Mouse (Mus musculus): Measurements from ENCODE around the gene H2-M11. TPM values are rescaled to one million over a fixed set of nuclear protein-coding genes. Genes with fewer than 3 reads are reported as not detected.

H2-M11 gene
- polyA plus RNA-seq (2014; fragmentation: Nextera tagmentation; extraction: Ambion mirVana): not detected in 2 replicates

- ATAC-seq (ENCODE audit: insufficient number of reproducible peaks, insufficient read depth, low FRiP score, low read depth): no peak
- no peaks in the 10 kb centered on the region for H3K9me3 ChIP-seq (ENCODE audit: control insufficient read depth, low read depth, low read length)
- no peaks in the 10 kb centered on the region for H3K36me3 ChIP-seq (ENCODE audit: control insufficient read depth, insufficient read depth, low read length)
- no peak within 1 kb of the TSS for H3K4me2 ChIP-seq (replicated peaks; ENCODE audit: low read depth, low read length)
- H3K9ac ChIP-seq (replicated peaks; ENCODE audit: low read depth, low read length): no peak within 1 kb of the TSS
- H3K27me3 ChIP-seq (ENCODE audit: control insufficient read depth, insufficient read depth, low read length): no peaks in the 10 kb centered on the region
- H3K4me3 ChIP-seq (ENCODE audit: low read depth, low read length): no peak within 1 kb of the TSS
- no peaks in the 10 kb centered on the region for H3K4me1 ChIP-seq (ENCODE audit: control insufficient read depth, insufficient read depth, low read length)
- H3K27ac ChIP-seq (ENCODE audit: low read length): no peak within 1 kb of the TSS
- 53% methylated on average over 3 of the region's 3 CpGs for WGBS
Observed at GRCm38 (mm10) chr17:36546775-36547174, at the start of gene H2-M11. H2-M11 (plus strand) TSS chr17:36547075.

DNA sequence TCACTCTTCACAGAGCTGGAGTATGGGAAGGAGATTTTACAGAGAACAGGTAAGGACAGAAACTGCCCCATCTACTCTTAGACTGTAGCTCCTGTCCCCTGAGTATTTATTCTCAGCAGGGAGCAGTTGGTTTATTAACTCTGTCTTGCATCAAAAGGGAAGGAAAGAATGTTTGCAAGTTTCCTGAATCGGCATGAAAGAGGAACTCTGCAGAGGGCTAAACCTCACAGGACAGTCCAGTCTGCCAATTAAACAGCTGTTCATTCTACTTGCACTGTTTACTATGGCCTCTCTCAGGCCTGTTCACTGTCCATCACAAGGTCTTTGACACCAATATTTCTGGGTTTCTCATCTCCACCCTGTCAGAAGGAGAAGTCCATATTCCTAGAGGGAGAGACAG, 46.4 kb upstream of the H2-M11 start:
- Histone ChIP-seq H3K9me3 (ENCODE audit: control insufficient read depth, low read depth, low read length) (no peaks in the 10 kb centered on the region), H3K9ac (replicated peaks; ENCODE audit: low read depth, low read length) (no peak overlapping the region), H3K4me1 (ENCODE audit: control insufficient read depth, insufficient read depth, low read length) (no peaks in the 10 kb centered on the region), H3K27me3 (ENCODE audit: control insufficient read depth, insufficient read depth, low read length) (no peaks in the 10 kb centered on the region), H3K36me3 (ENCODE audit: control insufficient read depth, insufficient read depth, low read length) (no peaks in the 10 kb centered on the region), H3K4me3 (ENCODE audit: low read depth, low read length) (no peak overlapping the region), H3K4me2 (replicated peaks; ENCODE audit: low read depth, low read length) (no peak overlapping the region), H3K27ac (ENCODE audit: low read length) (no peak overlapping the region)
- WGBS: 33% methylated on average over 1 of the region's 1 CpGs
- ATAC-seq (ENCODE audit: insufficient number of reproducible peaks, insufficient read depth, low FRiP score, low read depth): no peak

DNA sequence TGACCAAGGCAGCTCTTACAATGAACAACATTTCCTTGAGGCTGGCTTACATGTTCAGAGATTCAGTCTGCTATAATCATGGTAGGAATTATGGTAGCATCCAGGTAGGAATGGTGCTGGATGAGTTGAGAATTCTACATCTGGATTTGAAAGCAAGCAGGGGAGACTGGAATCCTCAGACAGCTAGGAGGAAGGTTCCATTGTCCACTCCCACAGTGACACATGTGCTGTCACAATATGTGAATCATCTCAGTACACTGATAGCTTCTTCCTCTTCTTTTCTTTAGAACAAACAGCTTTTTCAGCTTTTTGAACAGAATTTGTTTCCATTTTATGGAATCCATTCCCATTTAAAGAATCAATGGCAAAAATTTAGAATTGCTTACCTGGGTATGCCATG, 43.0 kb upstream of the H2-M11 start:
- Histone ChIP-seq H3K4me1 (ENCODE audit: control insufficient read depth, insufficient read depth, low read length) (no peaks in the 10 kb centered on the region), H3K4me2 (replicated peaks; ENCODE audit: low read depth, low read length) (no peak overlapping the region), H3K9ac (replicated peaks; ENCODE audit: low read depth, low read length) (no peak overlapping the region), H3K27ac (ENCODE audit: low read length) (no peak overlapping the region), H3K27me3 (ENCODE audit: control insufficient read depth, insufficient read depth, low read length) (no peaks in the 10 kb centered on the region), H3K4me3 (ENCODE audit: low read depth, low read length) (no peak overlapping the region), H3K36me3 (ENCODE audit: control insufficient read depth, insufficient read depth, low read length) (no peaks in the 10 kb centered on the region), H3K9me3 (ENCODE audit: control insufficient read depth, low read depth, low read length) (no peaks in the 10 kb centered on the region)
- no peak for ATAC-seq (ENCODE audit: insufficient number of reproducible peaks, insufficient read depth, low FRiP score, low read depth)

Other genes with a start within 250 kb of the H2-M11 start
- gene H2-M10.1, start 220.9 kb upstream of the H2-M11 start, polyA plus RNA-seq (2014; fragmentation: Nextera tagmentation; extraction: Ambion mirVana): not detected in 2 replicates
- not detected in 2 replicates for gene H2-M10.3, start 178.7 kb upstream of the H2-M11 start, polyA plus RNA-seq (2014; fragmentation: Nextera tagmentation; extraction: Ambion mirVana)
- gene H2-M10.4, start 84.7 kb upstream of the H2-M11 start, polyA plus RNA-seq (2014; fragmentation: Nextera tagmentation; extraction: Ambion mirVana): not detected in 2 replicates
- gene H2-M9, start 95.6 kb downstream of the H2-M11 start, polyA plus RNA-seq (2014; fragmentation: Nextera tagmentation; extraction: Ambion mirVana): 0.23 TPM in 1 of 2 replicates, not detected in the other
- not detected in 2 replicates for gene H2-M1, start 125.1 kb downstream of the H2-M11 start, polyA plus RNA-seq (2014; fragmentation: Nextera tagmentation; extraction: Ambion mirVana)
- not detected in 2 replicates for gene H2-M10.5, start 225.8 kb downstream of the H2-M11 start, polyA plus RNA-seq (2014; fragmentation: Nextera tagmentation; extraction: Ambion mirVana)